Mouse (Mus musculus): ENCODE data around the gene Adgrl3. TPM values are rescaled to one million over a fixed set of nuclear protein-coding genes. Genes with fewer than 3 reads are reported as not detected.

Gene Adgrl3
- polyA plus RNA-seq, 1 experiment from 2014 or later = 15.0 TPM

DNA sequence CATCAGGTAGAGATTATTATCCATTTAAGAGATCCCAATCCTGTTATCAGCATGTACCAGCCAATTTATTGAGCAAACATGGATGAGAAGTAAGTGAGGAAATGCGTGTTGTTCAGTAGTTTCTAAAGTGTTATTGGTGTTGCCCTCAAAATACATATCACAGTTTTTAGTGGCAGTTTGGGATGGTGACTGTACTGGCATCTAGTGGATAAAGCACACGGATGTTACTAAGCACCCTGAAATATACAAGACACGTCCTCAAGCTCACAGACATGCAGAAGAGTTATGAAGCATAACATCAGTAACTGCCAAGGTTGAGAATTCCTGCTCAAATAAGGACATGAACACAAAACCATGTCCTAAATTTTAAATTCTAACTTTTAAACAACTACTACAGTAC lies 601.8 kb downstream of the Adgrl3 start:
- H3K27me3 ChIP-seq (ENCODE audit: low read depth, poor library complexity, severe bottlenecking) = no peaks in the 10 kb centered on the region
- no peak overlapping the region for H3K27ac ChIP-seq
- WGBS = 83% methylated on average over 3 of the region's 3 CpGs
- H3K4me1 ChIP-seq = no peaks in the 10 kb centered on the region
- H3K4me3 ChIP-seq = no peak overlapping the region
- H3K9me3 ChIP-seq (replicated peaks) = no peaks in the 10 kb centered on the region
- H3K36me3 ChIP-seq = no peaks in the 10 kb centered on the region
- no peak for DNase-seq (ENCODE audit: low spot score)

DNA sequence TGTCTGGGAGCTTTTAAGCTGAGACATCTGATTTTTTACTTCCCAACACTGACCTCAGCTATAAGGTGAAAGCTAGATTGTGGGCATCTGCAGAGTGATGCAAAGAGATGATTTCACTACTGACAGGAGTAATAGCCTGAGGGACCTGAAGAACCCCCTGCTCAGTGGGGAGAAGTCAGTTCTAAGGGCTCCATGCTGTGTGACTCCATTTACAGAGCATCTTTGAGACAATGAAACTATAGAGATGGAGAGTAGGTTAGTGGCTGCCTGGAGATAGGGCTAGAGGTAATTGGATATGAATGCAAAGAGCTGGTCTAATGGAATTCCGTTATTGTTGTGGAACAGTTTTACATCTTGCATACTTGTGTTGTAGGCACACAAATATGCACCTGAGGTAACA lies 603.9 kb downstream of the Adgrl3 start:
- H3K27me3 ChIP-seq (ENCODE audit: low read depth, poor library complexity, severe bottlenecking) = no peaks in the 10 kb centered on the region
- H3K36me3 ChIP-seq = no peaks in the 10 kb centered on the region
- H3K9me3 ChIP-seq (replicated peaks) = no peaks in the 10 kb centered on the region
- WGBS = 44% methylated on average over 1 of the region's 1 CpGs
- H3K27ac ChIP-seq = no peak overlapping the region
- no peak overlapping the region for H3K4me3 ChIP-seq
- H3K4me1 ChIP-seq = no peaks in the 10 kb centered on the region
- no peak for DNase-seq (ENCODE audit: low spot score)

DNA sequence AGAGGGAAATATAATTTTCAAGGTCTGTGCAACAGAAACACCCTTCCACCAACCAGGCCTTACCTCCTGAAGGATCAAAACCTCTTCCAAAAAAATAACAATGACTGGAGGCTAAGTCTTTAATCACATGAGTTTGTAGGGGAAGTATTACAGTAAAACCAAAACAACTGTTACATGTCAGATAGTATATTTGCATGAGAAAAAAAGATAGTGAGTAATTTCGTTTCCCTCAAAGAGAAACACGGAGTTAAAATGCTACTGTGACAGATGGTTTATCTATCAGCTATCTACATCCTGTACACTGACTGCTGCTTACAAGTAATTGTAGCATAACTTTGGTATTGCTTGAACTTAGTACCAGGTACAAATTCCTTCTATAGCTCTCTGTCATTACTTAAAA lies 616.2 kb downstream of the Adgrl3 start:
- 87% methylated on average over 2 of the region's 2 CpGs for WGBS
- no peaks in the 10 kb centered on the region for H3K4me1 ChIP-seq
- H3K27me3 ChIP-seq (ENCODE audit: low read depth, poor library complexity, severe bottlenecking) = no peaks in the 10 kb centered on the region
- no peak overlapping the region for H3K27ac ChIP-seq
- no peak overlapping the region for H3K4me3 ChIP-seq
- no peaks in the 10 kb centered on the region for H3K9me3 ChIP-seq (replicated peaks)
- H3K36me3 ChIP-seq = no peaks in the 10 kb centered on the region
- no peak for DNase-seq (ENCODE audit: low spot score)

DNA sequence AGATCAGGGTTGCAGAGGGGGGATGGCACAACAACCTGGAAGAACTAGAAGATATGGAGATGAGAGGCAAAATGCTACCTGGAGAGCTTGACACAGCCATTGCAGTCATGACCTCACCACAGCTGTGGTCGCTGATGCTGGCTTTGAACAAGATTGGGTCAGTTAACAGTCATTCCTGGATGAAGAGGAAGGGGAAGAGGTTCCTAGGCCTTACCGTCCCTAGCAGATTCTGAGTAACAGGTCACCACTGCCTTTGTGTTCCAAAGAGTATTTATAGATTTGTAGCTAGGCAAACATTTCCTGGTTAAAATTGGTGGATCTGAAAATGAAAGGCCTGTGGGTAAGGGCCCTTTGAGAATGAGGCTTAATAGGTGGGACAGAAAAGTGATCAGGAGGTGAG lies 618.5 kb downstream of the Adgrl3 start:
- WGBS = 86% methylated on average over 2 of the region's 2 CpGs

DNA sequence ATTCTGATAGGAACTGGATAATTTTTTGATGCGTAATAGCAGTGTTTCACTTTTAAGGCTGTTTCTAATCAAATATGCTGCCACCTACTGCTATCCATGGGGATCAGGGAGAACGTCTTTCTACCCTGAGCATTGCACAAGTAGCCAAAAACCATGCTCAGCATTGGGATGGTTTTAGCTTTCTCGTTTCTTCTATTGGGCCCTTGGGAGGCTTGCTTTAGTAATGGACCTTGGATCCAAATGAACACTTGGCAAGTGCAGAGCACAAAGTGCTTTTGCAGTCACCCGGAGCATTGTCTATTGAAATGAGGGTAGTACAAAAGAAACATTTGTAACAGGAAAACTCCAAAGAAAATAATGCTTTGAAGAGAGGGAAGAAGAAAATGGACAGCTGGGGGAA lies 620.2 kb downstream of the Adgrl3 start:
- no peak for DNase-seq (ENCODE audit: low spot score)
- H3K27me3 ChIP-seq (ENCODE audit: low read depth, poor library complexity, severe bottlenecking) = no peaks in the 10 kb centered on the region
- H3K4me1 ChIP-seq = no peaks in the 10 kb centered on the region
- H3K9me3 ChIP-seq (replicated peaks) = no peaks in the 10 kb centered on the region
- H3K36me3 ChIP-seq = no peaks in the 10 kb centered on the region
- H3K27ac ChIP-seq = no peak overlapping the region
- H3K4me3 ChIP-seq = no peak overlapping the region
- 87% methylated on average over 4 of the region's 4 CpGs for WGBS

More for the DNA sequence above, 618.5 kb downstream of the Adgrl3 start:
- no peak overlapping the region for H3K4me3 ChIP-seq
- H3K4me1 ChIP-seq = no peaks in the 10 kb centered on the region
- no peaks in the 10 kb centered on the region for H3K36me3 ChIP-seq
- H3K27me3 ChIP-seq (ENCODE audit: low read depth, poor library complexity, severe bottlenecking) = no peaks in the 10 kb centered on the region
- H3K9me3 ChIP-seq (replicated peaks) = no peaks in the 10 kb centered on the region
- DNase-seq (ENCODE audit: low spot score) = no peak
- no peak overlapping the region for H3K27ac ChIP-seq

DNA sequence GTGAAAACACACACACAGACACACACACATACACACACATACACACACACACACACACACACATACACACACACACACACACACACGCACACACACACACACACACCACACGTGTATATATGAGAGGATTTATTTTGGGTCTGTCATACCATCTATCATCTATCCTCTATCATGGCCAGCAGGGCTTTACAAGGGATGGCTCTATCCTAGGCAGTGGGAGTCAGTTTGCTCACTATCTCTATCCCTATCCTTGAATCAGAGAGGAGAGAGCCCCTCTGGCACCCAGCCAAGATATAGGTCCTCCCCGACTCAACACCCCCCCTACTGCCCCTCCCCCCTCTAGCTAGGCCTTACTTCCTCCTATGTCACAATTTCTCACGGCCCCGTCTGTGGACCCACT lies 625.6 kb downstream of the Adgrl3 start:
- WGBS = 90% methylated on average over 5 of the region's 5 CpGs
- no peaks in the 10 kb centered on the region for H3K36me3 ChIP-seq
- DNase-seq (ENCODE audit: low spot score) = no peak
- no peak overlapping the region for H3K27ac ChIP-seq
- no peaks in the 10 kb centered on the region; the same call in 1 of the 2 replicates for H3K4me1 ChIP-seq
- no peaks in the 10 kb centered on the region for H3K9me3 ChIP-seq (replicated peaks)
- no peaks in the 10 kb centered on the region for H3K27me3 ChIP-seq (ENCODE audit: low read depth, poor library complexity, severe bottlenecking)
- H3K4me3 ChIP-seq = no peak overlapping the region

DNA sequence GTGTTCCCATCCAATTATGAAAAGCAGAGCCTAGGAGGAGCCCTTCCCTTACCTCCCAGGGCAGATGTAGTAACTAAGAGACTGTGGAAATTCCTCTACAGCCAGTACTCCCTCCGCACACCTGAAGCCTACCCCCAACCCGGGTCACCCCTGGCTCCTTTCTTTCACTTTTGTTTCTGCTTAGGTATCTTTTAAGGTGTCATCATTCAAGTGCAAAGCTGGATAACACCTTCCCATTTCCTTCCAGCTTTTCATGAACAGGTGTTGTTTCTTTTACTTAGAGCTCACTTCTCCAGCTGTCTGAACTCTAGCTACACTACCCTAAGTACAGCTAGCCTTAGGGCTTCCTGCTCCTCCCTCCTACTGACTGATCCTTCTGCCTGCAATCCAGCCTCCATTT lies 634.0 kb downstream of the Adgrl3 start:
- no peak overlapping the region for H3K27ac ChIP-seq
- DNase-seq (ENCODE audit: low spot score) = no peak
- H3K4me3 ChIP-seq = no peak overlapping the region
- no peaks in the 10 kb centered on the region for H3K9me3 ChIP-seq (replicated peaks)
- 71% methylated on average over 2 of the region's 2 CpGs for WGBS
- no peaks in the 10 kb centered on the region for H3K36me3 ChIP-seq
- H3K4me1 ChIP-seq = no peaks in the 10 kb centered on the region
- H3K27me3 ChIP-seq (ENCODE audit: low read depth, poor library complexity, severe bottlenecking) = no peaks in the 10 kb centered on the region

DNA sequence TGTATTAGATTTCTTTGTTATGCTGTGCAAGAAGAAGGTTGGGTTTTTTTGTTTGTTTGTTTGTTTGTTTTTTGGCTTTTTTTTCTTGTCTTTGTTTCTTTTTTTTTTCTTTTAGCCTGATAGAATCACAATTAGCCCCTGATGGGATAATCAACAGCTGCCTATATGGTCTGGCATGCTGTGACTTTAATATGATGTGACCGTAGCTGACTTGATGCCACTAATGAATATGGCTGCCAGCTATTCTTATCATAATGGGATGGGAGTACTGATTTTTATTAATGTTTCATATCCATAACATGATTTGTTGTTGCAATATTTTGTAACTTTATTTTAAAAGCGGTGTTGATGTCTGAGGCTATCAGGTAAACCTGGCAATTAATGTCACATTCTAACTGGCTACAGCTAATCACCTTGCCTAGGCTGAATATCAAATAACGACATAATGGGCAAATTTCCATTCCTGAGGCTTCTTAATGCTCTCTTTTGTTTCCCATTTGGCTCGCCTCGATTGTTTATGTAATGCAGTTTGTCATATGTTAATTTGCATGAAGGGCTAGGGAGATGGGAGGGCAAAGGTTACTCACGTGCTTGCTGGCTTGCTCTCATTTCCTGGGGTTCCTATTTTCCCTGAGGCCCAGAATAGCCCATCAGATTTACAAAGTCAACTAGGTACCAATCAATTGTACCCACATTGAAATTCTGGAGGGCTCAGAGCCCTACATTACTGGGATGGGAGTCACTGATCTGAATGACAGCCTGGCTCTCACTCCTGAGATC lies 641.9 kb downstream of the Adgrl3 start:
- Histone ChIP-seq H3K27ac (no peak overlapping the region), H3K4me1 (peaks cover 6% of the 10 kb centered on the region; the same call in 1 of the 2 replicates), H3K36me3 (peaks cover 5% of the 10 kb centered on the region), H3K9me3 (replicated peaks) (no peaks in the 10 kb centered on the region), H3K4me3 (no peak overlapping the region), H3K27me3 (ENCODE audit: low read depth, poor library complexity, severe bottlenecking) (no peaks in the 10 kb centered on the region)
- 47% methylated on average over 6 of the region's 6 CpGs for WGBS
- no peak for DNase-seq (ENCODE audit: low spot score)

DNA sequence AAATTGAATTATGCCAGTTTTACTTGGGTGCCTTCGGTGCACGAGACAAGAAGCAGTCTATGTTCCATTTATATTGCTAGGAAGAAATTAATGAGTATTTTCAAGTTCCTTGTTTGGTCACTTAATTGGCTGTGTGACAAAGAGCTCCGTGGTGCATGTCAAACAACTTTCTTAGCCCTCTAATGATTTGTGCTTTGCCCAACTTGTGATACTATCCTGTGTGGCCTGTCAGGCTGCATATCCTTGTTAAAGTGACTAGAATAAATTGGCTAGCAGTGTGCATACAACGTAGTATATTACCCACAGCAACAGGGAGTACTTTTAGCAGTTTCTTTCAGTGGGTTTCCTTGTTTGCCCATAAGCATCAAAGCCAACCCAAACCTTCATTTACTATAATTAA lies 651.1 kb downstream of the Adgrl3 start:
- Histone ChIP-seq H3K4me3 (no peak overlapping the region), H3K36me3 (peaks cover 7% of the 10 kb centered on the region), H3K9me3 (replicated peaks) (no peaks in the 10 kb centered on the region), H3K4me1 (peaks cover 19% of the 10 kb centered on the region), H3K27me3 (ENCODE audit: low read depth, poor library complexity, severe bottlenecking) (no peaks in the 10 kb centered on the region), H3K27ac (peak overlapping the region; percentile 32; the same call in 1 of the 2 replicates)
- no peak for DNase-seq (ENCODE audit: low spot score)
- WGBS = 27% methylated on average over 4 of the region's 4 CpGs

DNA sequence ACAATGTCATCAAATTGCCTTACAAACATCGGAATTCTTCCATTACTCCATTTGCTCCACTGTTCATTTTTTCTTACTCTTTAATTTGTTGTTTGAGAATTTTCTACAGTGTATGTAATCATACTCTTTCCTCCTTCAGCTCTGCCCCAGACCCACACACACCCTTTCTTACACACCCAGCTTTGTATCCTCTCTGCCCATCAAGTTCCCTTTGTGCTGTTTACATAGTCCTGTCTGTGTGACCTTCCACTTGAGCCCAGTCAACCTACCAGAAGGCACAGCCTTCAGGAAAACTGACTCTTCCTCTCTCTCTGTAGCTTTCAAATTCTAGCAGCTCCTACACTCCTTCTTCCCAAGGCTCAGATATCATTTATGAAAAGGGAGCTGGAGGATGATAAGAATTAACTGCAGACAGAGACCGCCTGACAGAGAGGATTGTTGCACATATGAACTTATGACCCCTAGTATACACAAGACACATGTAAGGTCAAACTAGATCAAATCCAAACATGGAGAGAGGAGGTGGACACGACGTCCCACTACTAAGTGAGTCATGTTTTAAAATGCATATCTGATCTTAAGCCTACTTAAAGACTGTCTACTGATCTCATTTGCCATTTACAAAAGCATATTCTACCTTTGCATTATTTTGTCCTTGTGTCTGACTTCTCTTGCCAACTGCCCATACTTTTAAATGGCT lies 654.5 kb downstream of the Adgrl3 start:
- Histone ChIP-seq H3K4me1 (peaks cover 19% of the 10 kb centered on the region), H3K27me3 (ENCODE audit: low read depth, poor library complexity, severe bottlenecking) (no peaks in the 10 kb centered on the region), H3K9me3 (replicated peaks) (no peaks in the 10 kb centered on the region), H3K27ac (no peak overlapping the region), H3K4me3 (no peak overlapping the region), H3K36me3 (no peaks in the 10 kb centered on the region)
- DNase-seq (ENCODE audit: low spot score) = no peak
- 86% methylated on average over 4 of the region's 4 CpGs for WGBS

DNA sequence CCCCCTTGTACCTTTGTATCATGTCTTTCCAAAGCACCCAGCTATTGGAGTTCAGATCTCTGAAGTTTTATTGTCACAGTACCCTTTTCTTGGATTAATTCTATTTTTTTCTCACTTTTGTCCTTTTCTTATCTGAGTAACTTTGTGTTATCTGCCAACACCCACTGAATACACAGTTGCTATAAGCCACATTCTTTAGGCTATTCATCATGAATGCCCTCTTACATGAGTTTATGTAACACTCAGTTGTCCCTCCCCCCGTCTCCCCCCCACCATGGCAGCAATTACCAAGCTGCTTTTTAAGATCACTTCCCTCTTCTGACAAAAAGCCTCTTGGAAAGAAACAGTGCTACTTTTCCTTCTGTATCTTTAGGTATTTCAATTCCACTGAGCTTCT lies 655.0 kb downstream of the Adgrl3 start:
- Histone ChIP-seq H3K4me3 (no peak overlapping the region), H3K4me1 (peaks cover 19% of the 10 kb centered on the region), H3K9me3 (replicated peaks) (no peaks in the 10 kb centered on the region), H3K27me3 (ENCODE audit: low read depth, poor library complexity, severe bottlenecking) (no peaks in the 10 kb centered on the region), H3K36me3 (no peaks in the 10 kb centered on the region), H3K27ac (no peak overlapping the region)
- DNase-seq (ENCODE audit: low spot score) = no peak
- WGBS = 82% methylated on average over 1 of the region's 1 CpGs

DNA sequence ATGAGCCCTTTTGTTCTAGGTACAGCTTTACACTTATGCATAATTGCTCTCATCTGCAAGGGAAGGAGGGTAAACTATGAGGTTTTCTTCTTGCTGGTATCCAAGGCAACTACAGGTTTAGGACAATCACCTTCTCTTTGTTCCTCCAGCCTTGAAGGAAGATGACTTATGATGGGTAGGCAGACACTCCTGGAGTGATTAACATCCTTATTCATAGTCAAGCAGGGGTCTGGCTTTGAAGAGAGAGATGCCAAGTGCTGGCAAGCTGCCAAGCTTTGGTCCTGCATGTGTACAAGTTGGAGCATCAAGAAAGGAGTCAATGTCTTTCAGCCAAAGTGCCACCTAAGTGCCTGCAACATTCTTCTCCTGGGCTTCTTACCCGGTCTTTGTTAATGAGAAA lies 657.0 kb downstream of the Adgrl3 start:
- no peak overlapping the region for H3K27ac ChIP-seq
- no peak for DNase-seq (ENCODE audit: low spot score)
- H3K4me1 ChIP-seq = peaks cover under 1% of the 10 kb centered on the region; the same call in 1 of the 2 replicates
- H3K27me3 ChIP-seq (ENCODE audit: low read depth, poor library complexity, severe bottlenecking) = no peaks in the 10 kb centered on the region
- WGBS = 88% methylated on average over 1 of the region's 1 CpGs
- no peaks in the 10 kb centered on the region for H3K9me3 ChIP-seq (replicated peaks)
- H3K36me3 ChIP-seq = no peaks in the 10 kb centered on the region
- H3K4me3 ChIP-seq = no peak overlapping the region

DNA sequence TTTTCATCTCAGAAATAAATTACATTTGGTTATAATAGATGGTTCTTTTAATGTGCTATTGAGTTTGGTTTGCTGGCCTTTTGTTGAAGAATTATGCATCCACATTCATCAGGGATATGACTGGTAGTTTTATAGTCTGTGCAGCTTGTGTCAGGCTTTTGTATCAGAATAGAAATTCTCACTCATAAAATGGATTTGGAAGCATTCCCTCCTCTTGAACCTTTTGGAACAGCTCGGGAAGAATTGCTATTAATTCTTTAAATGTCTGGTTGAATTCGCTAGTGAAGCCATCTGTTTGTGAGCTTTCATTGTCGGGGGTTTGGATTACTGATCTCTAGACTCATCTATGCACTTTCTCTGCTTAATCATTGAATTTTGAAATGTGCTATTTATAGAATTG lies 666.3 kb downstream of the Adgrl3 start:
- Histone ChIP-seq H3K27me3 (ENCODE audit: low read depth, poor library complexity, severe bottlenecking) (no peaks in the 10 kb centered on the region), H3K4me1 (0 out of 2 replicates have a peak, but pooled peaks cover 3% of the 10 kb centered on the region), H3K27ac (no peak overlapping the region), H3K4me3 (no peak overlapping the region), H3K36me3 (no peaks in the 10 kb centered on the region), H3K9me3 (replicated peaks) (no peaks in the 10 kb centered on the region)
- 88% methylated on average over 3 of the region's 3 CpGs for WGBS
- DNase-seq (ENCODE audit: low spot score) = no peak

Measured in limb, embryonic 10.5 days (tissue).